Mouse (Mus musculus): ENCODE measurements at regions not wholly inside any gene's neighbourhood (a gene's known extent, or its start where the extent isn't known, plus 50 kb on each side); places are given as distances from the start of the nearest gene placed in this dataset.

- DNase-seq = peak; percentile 24 to 46
Measured at GRCm38 (mm10) chr14:68447240-68447923, 846.7 kb downstream of the Synb start.

- DNase-seq = no peak
Measured at GRCm38 (mm10) chr14:68433326-68433725, 860.8 kb downstream of the Synb start.

GRCm38 (mm10) chr14:68432111-68432510, 862.0 kb downstream of the Synb start:
- DNase-seq = no peak

GRCm38 (mm10) chr14:68427235-68427634, 866.9 kb downstream of the Synb start:
- no peak for DNase-seq

GRCm38 (mm10) chr14:68392440-68392839, 901.7 kb downstream of the Synb start:
- no peak for DNase-seq

GRCm38 (mm10) chr14:68391875-68392274, 902.2 kb downstream of the Synb start:
- DNase-seq = no peak

GRCm38 (mm10) chr14:68381741-68382140, 912.4 kb downstream of the Synb start:
- no peak for DNase-seq

- DNase-seq = no peak
Measured at GRCm38 (mm10) chr14:68367696-68368095, 926.4 kb downstream of the Synb start.

- DNase-seq = no peak
Measured at GRCm38 (mm10) chr14:68363892-68364291, 930.2 kb downstream of the Synb start.

- DNase-seq = no peak
Measured at GRCm38 (mm10) chr14:68361998-68362397, 932.1 kb downstream of the Synb start.

GRCm38 (mm10) chr14:68361481-68361880, 932.6 kb downstream of the Synb start:
- peak in 1 of 2 experiments; percentile 32 for DNase-seq

GRCm38 (mm10) chr14:68356396-68356795, 937.7 kb downstream of the Synb start:
- DNase-seq = no peak

GRCm38 (mm10) chr14:68355462-68355905, 938.6 kb downstream of the Synb start:
- DNase-seq = no peak

GRCm38 (mm10) chr14:68345527-68345926, 948.6 kb downstream of the Synb start:
- DNase-seq = no peak

- DNase-seq = no peak
Measured at GRCm38 (mm10) chr14:68344715-68345114, 949.4 kb downstream of the Synb start.

GRCm38 (mm10) chr14:68338440-68338839, 955.7 kb downstream of the Synb start:
- DNase-seq = peak; percentile 6 to 75

GRCm38 (mm10) chr14:68325061-68325460, 969.0 kb downstream of the Synb start:
- no peak for DNase-seq

GRCm38 (mm10) chr14:68323008-68323407, 971.1 kb downstream of the Synb start:
- DNase-seq = peak; percentile 63 to 85

- DNase-seq = no peak
Measured at GRCm38 (mm10) chr14:68307973-68308660, 986.0 kb downstream of the Synb start.

GRCm38 (mm10) chr14:68305166-68305565, 988.9 kb downstream of the Synb start:
- peak in 1 of 2 experiments; percentile 32 for DNase-seq

- DNase-seq = no peak
Measured at GRCm38 (mm10) chr14:68301710-68302109, 992.4 kb downstream of the Synb start.

GRCm38 (mm10) chr14:68285546-68285945, 1008.6 kb downstream of the Synb start:
- DNase-seq = no peak

- DNase-seq = no peak
Measured at GRCm38 (mm10) chr14:68261436-68261835, 1032.7 kb downstream of the Synb start.

GRCm38 (mm10) chr14:68246966-68247365, 1047.1 kb downstream of the Synb start:
- DNase-seq = no peak
